Mouse (Mus musculus): ENCODE data around the gene Slc35f1. TPM values are rescaled to one million over a fixed set of nuclear protein-coding genes. Genes with fewer than 3 reads are reported as not detected.
A peak's percentile ranks its signal among the peaks of the same experiment; 100 is the strongest.

The Slc35f1 gene
- polyA plus RNA-seq (2015; fragmentation: Nextera tagmentation; extraction: Ambion mirVana) = 38.2 and 40.1 TPM in 2 replicates

DNA sequence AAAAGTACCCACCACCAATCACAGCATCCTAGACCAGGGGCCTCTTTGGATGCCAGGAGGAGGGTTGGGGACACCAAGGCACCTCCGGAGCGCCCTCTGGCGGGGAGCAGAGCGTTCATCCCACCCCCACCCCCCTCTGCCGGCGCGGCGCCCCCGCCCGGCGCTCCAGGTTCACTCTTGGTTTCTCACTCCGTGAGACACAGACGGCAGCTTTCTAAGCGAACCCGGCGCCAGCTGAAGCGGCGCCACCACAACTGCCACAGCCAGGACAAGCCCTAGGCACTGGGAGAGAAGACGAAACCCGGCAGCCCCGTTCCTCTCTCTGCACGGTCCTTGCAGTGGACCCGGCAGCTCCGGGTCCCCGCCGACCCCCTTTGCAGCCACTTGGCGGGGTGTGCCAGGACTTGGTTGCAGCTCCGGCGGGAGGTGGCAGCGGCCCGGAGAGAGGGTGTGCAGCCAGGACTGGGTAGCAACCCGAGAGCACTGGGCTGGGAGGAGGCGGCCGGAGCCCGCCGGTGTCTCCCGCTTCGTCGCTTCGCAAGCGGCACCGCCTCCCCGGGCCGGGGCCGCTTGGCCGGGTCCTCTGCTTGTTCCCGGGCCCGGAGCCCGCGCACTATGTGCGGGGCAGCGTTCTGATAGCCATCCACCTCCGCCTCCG lies at the start of gene Slc35f1:
Slc35f1 (plus strand) TSS at position 200 of the 658 bp plus-strand sequence.
- no peaks in the 10 kb centered on the region for H3K36me3 ChIP-seq
- peak within 1 kb of the TSS; percentile 94 for H3K27ac ChIP-seq (replicated peaks)
- H3K27me3 ChIP-seq = no peaks in the 10 kb centered on the region
- H3K9ac ChIP-seq (replicated peaks) = peak within 1 kb of the TSS; percentile 97
- peak within 1 kb of the TSS; percentile 74 for H3K4me2 ChIP-seq (replicated peaks)
- H3K4me3 ChIP-seq = peak within 1 kb of the TSS; percentile 91
- H3K9me3 ChIP-seq = no peaks in the 10 kb centered on the region
- WGBS = 0% methylated on average over 53 of the region's 54 CpGs
- peak; percentile 94 for ATAC-seq (replicated peaks)
- H3K4me1 ChIP-seq = peaks cover 14% of the 10 kb centered on the region

DNA sequence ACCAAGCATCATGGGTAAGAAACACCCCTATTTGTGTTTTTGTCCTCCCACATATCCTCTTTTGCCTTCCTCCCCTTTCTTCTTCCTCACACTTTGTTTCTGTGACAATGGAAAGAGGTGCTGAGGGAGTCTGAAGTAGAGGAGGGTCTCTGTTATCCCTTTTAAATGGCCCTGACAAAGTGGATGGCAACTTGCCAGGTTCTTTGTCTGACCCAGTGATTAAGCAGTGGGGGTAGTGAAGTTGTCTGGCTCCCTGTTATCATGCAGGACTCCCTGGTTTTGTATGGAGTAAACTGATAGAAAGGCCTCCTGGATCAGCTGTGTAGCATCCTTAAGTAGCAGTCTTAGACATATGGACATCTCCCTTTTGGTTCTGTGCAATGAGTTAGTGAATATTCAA lies 19.1 kb upstream of the Slc35f1 start:
- Histone ChIP-seq H3K4me2 (replicated peaks) (no peak overlapping the region), H3K9me3 (no peaks in the 10 kb centered on the region), H3K27ac (replicated peaks) (0 out of 2 replicates have a peak overlapping the region, but pooled peaks have one; percentile 2), H3K27me3 (no peaks in the 10 kb centered on the region), H3K9ac (replicated peaks) (no peak overlapping the region), H3K36me3 (no peaks in the 10 kb centered on the region), H3K4me1 (peaks cover 3% of the 10 kb centered on the region; the same call in 1 of the 2 replicates), H3K4me3 (no peak overlapping the region)
- 0 out of 2 replicates have a peak, but pooled peaks have one; percentile 43 for ATAC-seq (replicated peaks)

GRCm38 (mm10) chr10:52690992-52691731 lies 829 bp downstream of the Slc35f1 start:
- peaks cover 14% of the 10 kb centered on the region for H3K4me1 ChIP-seq
- under 1% methylated on average over 45 of the region's 45 CpGs for WGBS
- peak overlapping the region; percentile 94 for H3K27ac ChIP-seq (replicated peaks)
- H3K4me3 ChIP-seq = peak overlapping the region; percentile 91
- H3K9me3 ChIP-seq = no peaks in the 10 kb centered on the region
- H3K27me3 ChIP-seq = no peaks in the 10 kb centered on the region
- H3K36me3 ChIP-seq = no peaks in the 10 kb centered on the region
- peak overlapping the region; percentile 97 for H3K9ac ChIP-seq (replicated peaks)
- H3K4me2 ChIP-seq (replicated peaks) = peak overlapping the region; percentile 74
- ATAC-seq (replicated peaks) = peak; percentile 66

GRCm38 (mm10) chr10:52703688-52704087 lies 13.4 kb downstream of the Slc35f1 start:
- peak overlapping the region; percentile 93 for H3K27ac ChIP-seq (replicated peaks)
- H3K4me3 ChIP-seq = peak overlapping the region; percentile 51
- H3K4me2 ChIP-seq (replicated peaks) = peak overlapping the region; percentile 85
- peaks cover 23% of the 10 kb centered on the region for H3K4me1 ChIP-seq
- H3K9me3 ChIP-seq = no peaks in the 10 kb centered on the region
- no peak; the same call in 1 of the 2 replicates for ATAC-seq (replicated peaks)
- H3K36me3 ChIP-seq = no peaks in the 10 kb centered on the region
- no peak overlapping the region for H3K9ac ChIP-seq (replicated peaks)
- H3K27me3 ChIP-seq = no peaks in the 10 kb centered on the region

GRCm38 (mm10) chr10:52704101-52705051 lies 14.0 kb downstream of the Slc35f1 start:
- WGBS = under 1% methylated on average over 31 of the region's 31 CpGs
- Histone ChIP-seq H3K36me3 (no peaks in the 10 kb centered on the region), H3K9me3 (no peaks in the 10 kb centered on the region), H3K9ac (replicated peaks) (peak overlapping the region; percentile 69), H3K27me3 (no peaks in the 10 kb centered on the region), H3K4me1 (peaks cover 23% of the 10 kb centered on the region), H3K4me3 (peak overlapping the region; percentile 51), H3K27ac (replicated peaks) (peak overlapping the region; percentile 93), H3K4me2 (replicated peaks) (peak overlapping the region; percentile 85)
- peak; percentile 89 for ATAC-seq (replicated peaks)

DNA sequence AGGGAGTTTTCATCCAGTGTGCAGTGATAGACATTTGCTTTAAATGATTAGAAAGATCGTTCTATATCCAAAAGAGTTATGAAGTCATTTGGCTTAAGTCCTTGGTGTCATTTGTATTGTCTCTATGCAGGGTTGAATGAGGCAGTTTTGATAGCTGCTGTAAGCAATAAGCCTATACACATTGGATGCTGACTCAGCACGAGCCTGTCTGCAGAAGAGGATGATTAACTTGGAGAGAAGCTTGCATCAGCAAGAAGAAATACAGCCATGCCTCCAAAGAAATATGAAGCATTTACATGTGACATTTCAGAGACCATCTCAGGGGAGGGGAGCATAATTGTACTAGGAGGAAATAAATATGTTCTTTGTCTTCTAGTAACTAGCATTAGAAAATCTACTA lies 19.1 kb downstream of the Slc35f1 start:
- ATAC-seq (replicated peaks) = no peak
- WGBS = 67% methylated on average over 2 of the region's 2 CpGs

GRCm38 (mm10) chr10:52712166-52712565 lies 21.8 kb downstream of the Slc35f1 start:
- no peaks in the 10 kb centered on the region for H3K9me3 ChIP-seq
- no peak overlapping the region for H3K4me3 ChIP-seq
- no peaks in the 10 kb centered on the region for H3K36me3 ChIP-seq
- no peak overlapping the region for H3K4me2 ChIP-seq (replicated peaks)
- peaks cover 9% of the 10 kb centered on the region; the same call in 1 of the 2 replicates for H3K4me1 ChIP-seq
- no peaks in the 10 kb centered on the region for H3K27me3 ChIP-seq
- 82% methylated on average over 4 of the region's 4 CpGs for WGBS
- peak overlapping the region; percentile 59 for H3K27ac ChIP-seq (replicated peaks)
- ATAC-seq (replicated peaks) = no peak
- no peak overlapping the region for H3K9ac ChIP-seq (replicated peaks)

More for the DNA sequence above, 19.1 kb downstream of the Slc35f1 start:
- no peak overlapping the region for H3K27ac ChIP-seq (replicated peaks)
- H3K36me3 ChIP-seq = no peaks in the 10 kb centered on the region
- peaks cover 16% of the 10 kb centered on the region for H3K4me1 ChIP-seq
- H3K27me3 ChIP-seq = no peaks in the 10 kb centered on the region
- H3K9me3 ChIP-seq = no peaks in the 10 kb centered on the region
- H3K4me2 ChIP-seq (replicated peaks) = no peak overlapping the region
- H3K4me3 ChIP-seq = no peak overlapping the region
- no peak overlapping the region for H3K9ac ChIP-seq (replicated peaks)

- 51% methylated on average over 2 of the region's 2 CpGs for WGBS
- no peaks in the 10 kb centered on the region for H3K9me3 ChIP-seq
- no peak overlapping the region for H3K27ac ChIP-seq (replicated peaks)
- no peak overlapping the region for H3K9ac ChIP-seq (replicated peaks)
- no peak for ATAC-seq (replicated peaks)
- H3K36me3 ChIP-seq = no peaks in the 10 kb centered on the region
- H3K4me2 ChIP-seq (replicated peaks) = no peak overlapping the region
- no peak overlapping the region for H3K4me3 ChIP-seq
- peaks cover 9% of the 10 kb centered on the region; the same call in 1 of the 2 replicates for H3K4me1 ChIP-seq
- H3K27me3 ChIP-seq = no peaks in the 10 kb centered on the region
Measured at GRCm38 (mm10) chr10:52714557-52714956, 24.2 kb downstream of the Slc35f1 start.

DNA sequence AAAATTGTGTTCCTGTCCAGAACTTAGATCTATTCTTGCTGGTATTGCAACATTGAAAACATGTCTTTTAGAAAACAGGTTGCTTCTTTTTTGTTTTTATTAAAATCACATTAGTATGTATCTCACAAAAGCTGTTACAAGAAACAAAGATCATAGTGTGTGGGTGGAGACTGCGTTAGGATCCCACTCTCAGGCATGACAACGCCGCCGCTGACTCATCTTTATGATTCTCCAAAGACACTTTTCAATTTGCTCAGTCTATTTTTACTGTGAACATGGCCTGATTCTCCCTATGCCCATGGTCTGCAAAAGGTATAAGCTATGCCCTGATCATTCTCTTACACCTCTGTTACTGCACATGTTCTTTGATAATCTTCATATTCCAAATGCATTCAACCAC lies 24.8 kb downstream of the Slc35f1 start:
- H3K9me3 ChIP-seq = no peaks in the 10 kb centered on the region
- no peak for ATAC-seq (replicated peaks)
- no peaks in the 10 kb centered on the region for H3K27me3 ChIP-seq
- no peak overlapping the region for H3K4me3 ChIP-seq
- no peaks in the 10 kb centered on the region for H3K36me3 ChIP-seq
- no peak overlapping the region for H3K9ac ChIP-seq (replicated peaks)
- H3K27ac ChIP-seq (replicated peaks) = no peak overlapping the region
- peaks cover 9% of the 10 kb centered on the region; the same call in 1 of the 2 replicates for H3K4me1 ChIP-seq
- no peak overlapping the region for H3K4me2 ChIP-seq (replicated peaks)
- WGBS = 84% methylated on average over 4 of the region's 4 CpGs

- ATAC-seq (replicated peaks) = peak; percentile 41; the same call in 1 of the 2 replicates
Measured at GRCm38 (mm10) chr10:52718199-52718917, 28.0 kb downstream of the Slc35f1 start.

DNA sequence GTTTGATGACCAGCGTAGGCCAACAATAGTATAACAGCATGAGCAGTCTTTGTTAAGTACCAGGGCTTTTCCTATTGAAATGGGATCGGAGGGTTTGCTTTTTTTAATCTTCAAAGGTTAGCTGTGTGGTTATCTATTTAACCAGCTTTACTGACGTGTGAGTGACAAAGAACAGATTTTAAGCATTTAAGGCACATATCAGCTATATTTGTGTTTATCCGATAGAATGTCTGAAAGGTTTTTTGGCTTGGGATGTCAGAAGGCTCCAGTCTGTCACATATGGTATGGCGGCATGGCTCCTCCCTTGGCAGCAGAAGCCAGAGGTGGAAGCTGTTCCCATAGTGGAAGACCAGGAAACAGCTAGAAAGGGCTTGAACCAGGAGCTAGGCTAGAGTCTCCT lies 36.3 kb downstream of the Slc35f1 start:
- Histone ChIP-seq H3K27me3 (no peaks in the 10 kb centered on the region), H3K4me3 (no peak overlapping the region), H3K36me3 (no peaks in the 10 kb centered on the region), H3K27ac (replicated peaks) (no peak overlapping the region), H3K9ac (replicated peaks) (no peak overlapping the region), H3K4me1 (no peaks in the 10 kb centered on the region), H3K4me2 (replicated peaks) (no peak overlapping the region), H3K9me3 (no peaks in the 10 kb centered on the region)
- WGBS = 70% methylated on average over 5 of the region's 5 CpGs
- ATAC-seq (replicated peaks) = no peak

More at GRCm38 (mm10) chr10:52718199-52718917, 28.0 kb downstream of the Slc35f1 start:
- no peak overlapping the region for H3K27ac ChIP-seq (replicated peaks)
- H3K36me3 ChIP-seq = no peaks in the 10 kb centered on the region
- H3K9me3 ChIP-seq = no peaks in the 10 kb centered on the region
- no peak overlapping the region for H3K4me3 ChIP-seq
- H3K27me3 ChIP-seq = no peaks in the 10 kb centered on the region
- 32% methylated on average over 1 of the region's 1 CpGs for WGBS
- no peak overlapping the region for H3K4me2 ChIP-seq (replicated peaks)
- no peaks in the 10 kb centered on the region for H3K4me1 ChIP-seq
- no peak overlapping the region for H3K9ac ChIP-seq (replicated peaks)

Measured in forebrain, embryonic 15.5 days (tissue).